Mouse (Mus musculus): ENCODE results near the gene Aspdh.

Aspdh gene

GRCm38 (mm10) chr7:44497361-44498055, 32.3 kb downstream of the Aspdh start:
- DNase-seq (ENCODE audit: low read depth, low spot score): no peak

GRCm38 (mm10) chr7:44498922-44499321, 33.7 kb downstream of the Aspdh start:
- no peak for DNase-seq (ENCODE audit: low read depth, low spot score)

GRCm38 (mm10) chr7:44500046-44500445, 34.9 kb downstream of the Aspdh start:
- peak; percentile 65 for DNase-seq (ENCODE audit: low read depth, low spot score)

GRCm38 (mm10) chr7:44501563-44502115, 36.4 kb downstream of the Aspdh start:
- peak; percentile 82 for DNase-seq (ENCODE audit: low read depth, low spot score)

- no peak for DNase-seq (ENCODE audit: low read depth, low spot score)
Measured at GRCm38 (mm10) chr7:44507491-44507890, 42.3 kb downstream of the Aspdh start.
